Mouse (Mus musculus) kidney, adult 18-20 months (tissue): ENCODE data around the gene Pitpnc1.

Experiments used
- DNase-seq: peaks from one replicate; pipeline ENCODE4 v3.0.0; 2021

The Pitpnc1 gene

DNA sequence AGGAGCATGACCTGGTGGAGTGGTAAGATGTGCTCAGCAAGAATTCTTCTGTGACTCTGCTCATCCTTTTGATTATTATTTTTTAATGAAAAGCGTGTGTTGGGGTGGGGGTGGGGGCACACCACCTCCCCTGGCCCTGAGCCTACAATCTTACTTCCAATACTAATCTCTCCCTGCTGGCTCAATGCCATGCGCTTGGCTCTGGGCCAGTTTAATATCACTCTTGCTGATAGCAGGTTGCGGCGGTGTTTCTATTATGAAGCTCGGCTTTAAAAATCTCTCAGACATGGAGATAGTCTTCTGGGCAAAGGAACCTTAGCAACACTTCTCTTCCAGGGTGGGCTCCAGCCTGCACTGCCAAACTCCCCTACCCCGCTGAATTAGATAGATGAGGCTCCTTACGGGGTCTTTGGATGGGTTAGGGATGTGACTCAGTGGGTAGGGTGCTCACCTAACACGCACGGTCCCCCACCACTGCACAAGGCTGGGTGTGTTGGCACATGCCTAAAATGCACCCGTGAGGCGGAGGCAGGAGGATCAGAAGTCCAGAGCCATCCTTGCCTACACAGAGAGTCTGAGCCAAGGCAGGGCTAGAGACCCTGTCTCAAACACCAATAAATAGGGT lies 198.0 kb downstream of the Pitpnc1 start:
- peak; percentile 31 for DNase-seq

DNA sequence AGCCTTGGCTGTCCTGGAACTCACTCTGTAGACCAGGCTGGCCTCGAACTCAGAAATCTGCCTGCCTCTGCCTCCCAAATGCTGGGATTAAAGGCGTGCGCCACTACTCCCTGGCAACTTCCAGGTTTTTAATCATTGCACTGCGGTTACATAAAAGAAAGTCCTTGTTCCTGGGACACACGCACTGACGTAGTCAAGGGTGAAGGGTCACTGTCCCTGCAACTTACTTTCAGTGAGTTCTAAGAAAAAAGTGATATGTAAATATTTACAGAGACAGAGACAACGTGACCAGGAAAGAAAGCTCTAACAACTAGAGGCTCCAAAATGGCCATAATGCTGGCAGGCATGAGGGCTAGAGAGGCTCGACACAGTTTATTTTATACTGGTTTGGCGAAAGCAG lies 199.9 kb downstream of the Pitpnc1 start:
- DNase-seq: no peak

DNA sequence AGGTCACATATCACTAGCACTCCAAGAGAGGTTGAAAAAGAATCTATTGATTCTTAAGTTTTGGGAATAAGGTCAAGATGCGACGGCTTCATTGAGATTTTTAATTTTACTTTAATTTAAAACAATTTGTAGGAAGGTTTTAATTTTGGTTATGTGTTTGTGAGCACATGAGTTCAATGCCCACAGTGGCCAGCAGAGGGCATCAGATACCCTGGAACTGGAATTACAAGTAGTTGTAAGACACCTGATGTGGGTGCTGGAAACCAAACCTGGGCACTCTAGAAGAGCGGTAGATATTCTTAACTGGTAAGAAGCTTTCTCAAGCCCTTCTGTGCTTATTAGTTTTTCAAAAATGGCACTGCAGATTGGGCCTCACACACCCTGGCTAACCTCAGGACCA lies 203.0 kb downstream of the Pitpnc1 start:
- DNase-seq: no peak

DNA sequence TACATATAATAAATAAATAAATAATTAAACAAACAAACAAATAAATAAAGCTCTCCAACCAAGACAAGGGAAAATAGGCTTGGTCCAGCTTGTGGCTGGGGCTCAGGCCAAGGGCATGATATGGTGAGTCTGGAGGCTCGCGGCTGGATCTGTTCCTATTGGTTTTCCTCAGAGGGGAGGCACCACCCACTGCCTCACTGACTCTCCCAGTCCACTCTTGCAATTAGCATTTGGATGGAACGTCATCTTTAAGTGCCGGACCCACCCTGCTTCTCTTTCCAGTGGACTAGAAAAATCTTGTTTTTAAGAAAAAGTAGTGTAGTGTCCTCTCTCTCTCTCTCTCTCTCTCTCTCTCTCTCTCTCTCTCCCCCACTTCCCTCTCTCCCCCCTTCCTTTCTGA lies 204.6 kb downstream of the Pitpnc1 start:
- DNase-seq: no peak

DNA sequence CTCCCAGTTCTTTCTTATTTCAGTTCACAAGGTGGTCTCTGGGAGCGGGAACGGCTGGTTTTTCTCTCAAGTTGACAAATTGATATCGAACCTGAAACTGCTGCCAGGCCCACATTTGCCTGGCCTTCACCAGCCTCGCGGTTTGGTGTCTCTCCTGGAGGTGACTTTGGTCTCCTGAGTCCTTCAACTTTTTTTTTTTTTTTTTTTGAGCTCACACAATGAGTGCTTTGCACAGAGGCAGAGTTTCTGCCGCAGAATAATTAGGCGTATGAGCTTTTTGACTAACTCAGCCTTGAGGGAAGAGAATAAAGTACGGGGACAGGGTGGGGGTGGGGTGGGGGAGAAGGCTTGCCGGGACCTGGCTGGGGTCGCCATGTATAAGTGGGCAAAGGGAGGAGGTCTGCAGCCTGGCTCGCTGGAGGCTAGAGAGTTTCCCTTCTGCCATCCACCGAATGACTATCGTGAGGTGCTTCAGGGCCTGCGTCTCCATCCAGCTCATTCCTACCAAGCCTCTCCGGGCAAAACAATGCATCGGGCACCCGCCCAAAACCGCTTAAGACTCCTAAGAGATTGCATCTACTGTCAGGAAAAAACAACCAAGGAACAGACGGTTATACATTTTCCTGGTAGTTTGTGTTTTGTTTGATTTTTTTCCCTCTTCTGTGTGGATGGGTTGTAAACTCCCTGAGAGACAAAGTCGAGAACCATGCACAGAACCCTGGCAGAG lies 205.4 kb downstream of the Pitpnc1 start:
- DNase-seq: peak; percentile 23

DNA sequence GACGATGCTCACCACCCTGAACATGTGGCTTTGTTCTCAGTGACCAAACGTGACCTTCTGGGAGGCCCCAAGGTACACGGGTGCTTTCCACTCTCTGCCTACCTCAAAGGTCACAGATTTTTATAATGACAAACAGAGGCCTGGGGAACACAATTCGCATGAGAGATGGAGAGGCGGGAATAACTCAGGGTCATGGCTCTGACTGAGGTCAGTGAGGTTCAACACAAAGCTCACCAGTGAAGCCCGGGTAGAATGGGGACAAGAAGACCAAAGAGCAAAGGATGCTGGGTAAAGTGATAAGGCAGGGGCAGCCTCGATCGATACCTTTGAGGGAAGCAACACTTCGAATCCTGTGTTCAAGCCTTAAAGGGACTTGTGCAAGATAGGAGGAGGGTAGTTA lies 206.7 kb downstream of the Pitpnc1 start:
- DNase-seq: no peak

DNA sequence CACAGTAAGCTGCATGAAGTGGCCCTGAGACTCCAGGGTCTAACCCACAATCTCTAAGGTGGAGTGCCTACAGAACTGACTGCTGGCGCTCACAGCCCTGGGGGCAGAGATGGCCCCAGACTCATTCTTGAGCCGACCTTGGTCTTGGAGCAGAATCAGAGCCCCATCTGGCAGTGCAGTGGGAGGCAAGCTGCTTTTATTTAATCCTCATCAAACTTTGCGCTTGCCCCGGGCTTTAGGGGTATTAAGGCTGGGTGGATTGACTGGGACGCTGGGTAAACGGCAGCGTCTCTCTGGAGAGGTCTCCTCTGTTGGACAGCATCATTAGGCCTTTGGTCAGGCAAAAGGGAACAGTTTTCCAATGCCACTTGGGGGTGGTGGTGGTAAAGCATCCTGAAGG lies 211.1 kb downstream of the Pitpnc1 start:
- DNase-seq: no peak

DNA sequence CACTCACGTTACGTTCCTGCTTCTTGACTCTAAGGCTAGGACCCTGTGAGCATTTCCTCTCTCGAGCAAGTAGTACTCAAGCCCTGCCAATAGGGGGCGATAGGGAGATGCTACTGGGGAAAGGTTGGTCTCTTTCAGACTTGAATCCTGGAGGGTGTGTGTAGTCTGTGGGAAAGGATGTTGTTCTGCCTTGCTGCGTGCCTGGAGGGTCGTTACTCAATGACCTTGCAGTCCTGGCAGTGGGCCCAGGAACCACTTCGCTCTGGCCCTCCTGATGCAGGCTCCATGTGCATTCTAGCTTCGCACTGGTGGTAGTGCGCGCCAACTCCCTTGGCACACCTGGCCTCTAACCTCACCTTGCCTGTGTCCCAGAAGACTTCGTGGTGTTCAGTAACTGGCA lies 215.3 kb downstream of the Pitpnc1 start:
- DNase-seq: peak; percentile 77

DNA sequence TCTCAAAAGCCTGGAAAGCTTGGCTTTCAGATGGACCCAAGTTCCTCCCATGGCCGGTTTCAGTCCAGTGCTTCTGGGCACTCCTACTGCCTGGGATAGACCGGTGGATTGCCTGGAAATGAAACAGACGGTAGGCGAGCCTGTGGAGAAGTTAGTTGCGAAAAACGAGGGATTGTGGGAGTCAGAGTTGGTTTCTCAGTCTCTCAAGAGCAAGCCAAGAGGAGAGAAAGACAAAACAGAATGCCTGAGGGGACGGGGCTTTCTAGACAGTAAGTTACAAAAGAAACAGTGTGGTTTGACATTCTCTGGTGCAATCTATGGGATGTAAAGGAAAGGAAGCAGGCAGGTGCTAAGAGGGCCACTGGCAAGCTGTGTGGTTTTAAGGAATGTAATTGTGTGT lies 216.3 kb downstream of the Pitpnc1 start:
- DNase-seq: no peak

DNA sequence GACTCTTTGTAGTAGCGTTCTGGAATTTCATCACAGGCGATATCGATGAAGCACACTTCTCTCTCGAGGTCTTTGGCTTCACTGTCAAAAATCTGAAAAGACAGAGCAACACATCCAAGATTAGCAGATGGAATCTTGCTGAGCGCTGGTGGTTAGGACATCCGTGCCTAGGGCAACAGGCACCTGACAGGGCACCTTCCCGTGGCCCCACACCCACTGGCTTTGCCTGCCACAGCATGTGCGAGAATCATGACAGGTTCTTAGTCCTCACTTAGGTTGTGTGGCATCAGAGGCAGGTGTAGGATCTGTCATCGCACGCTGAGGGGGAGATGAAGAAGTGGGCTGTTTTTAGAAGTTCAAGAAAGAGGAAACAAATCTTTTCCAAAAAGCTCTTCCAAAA lies 218.5 kb downstream of the Pitpnc1 start:
- no peak for DNase-seq

DNA sequence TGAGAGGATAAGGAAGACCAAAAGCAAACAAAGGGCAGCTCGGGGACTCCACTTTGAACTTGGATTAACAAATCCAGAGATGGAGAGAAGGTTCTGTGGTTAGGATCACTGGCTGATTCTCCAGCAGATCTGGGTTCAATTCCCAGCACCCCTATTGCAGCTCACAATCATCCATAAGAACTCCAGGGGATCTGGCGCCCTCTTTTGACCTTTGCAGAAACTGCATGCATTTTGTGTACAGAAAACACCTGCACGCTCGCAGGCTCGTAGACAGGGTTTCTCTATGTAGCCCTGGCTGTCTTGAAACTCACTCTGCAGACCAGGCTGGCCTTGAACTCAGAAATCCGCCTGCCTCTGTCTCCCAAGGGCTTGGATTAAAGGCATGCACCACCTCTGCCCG lies 219.0 kb downstream of the Pitpnc1 start:
- DNase-seq: no peak

DNA sequence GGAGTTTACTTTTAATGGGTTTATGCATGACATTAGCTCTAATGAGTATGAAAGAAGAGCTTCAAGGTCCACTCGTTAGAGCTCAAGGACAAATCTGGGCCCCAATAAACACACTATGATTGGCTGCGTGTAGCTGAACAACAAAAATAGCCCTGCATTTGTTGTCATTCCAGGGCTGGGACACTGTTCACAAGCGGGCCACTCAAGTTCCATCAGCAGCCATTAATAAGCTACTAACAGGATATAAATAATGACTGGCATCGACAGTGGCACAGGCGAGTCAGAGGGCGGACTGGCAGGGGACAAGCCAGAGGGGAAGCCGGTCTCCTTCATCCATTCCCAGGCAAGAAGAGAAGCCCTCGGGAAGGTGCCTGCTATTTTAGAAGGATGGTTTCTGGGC lies 219.6 kb downstream of the Pitpnc1 start:
- no peak for DNase-seq

DNA sequence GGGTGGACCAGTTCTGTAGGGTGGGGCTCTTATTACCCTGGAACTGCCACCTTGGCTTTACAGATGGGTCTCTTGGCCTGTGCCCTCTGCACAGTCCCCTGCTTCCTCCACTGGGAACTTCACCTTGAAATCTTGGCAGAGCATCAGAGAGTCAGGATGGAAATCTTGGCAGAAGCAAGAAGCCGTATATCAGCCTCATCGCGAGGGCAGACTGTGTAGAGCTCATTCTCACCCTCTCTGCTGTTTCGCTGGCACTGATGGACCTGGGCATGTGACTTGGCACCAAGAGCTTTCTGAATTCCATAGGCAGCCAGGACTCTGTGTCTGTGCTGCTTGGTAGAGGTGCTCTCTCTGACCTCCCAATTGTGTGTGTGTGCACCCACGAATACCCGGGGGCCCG lies 221.7 kb downstream of the Pitpnc1 start:
- peak; percentile 75 for DNase-seq

DNA sequence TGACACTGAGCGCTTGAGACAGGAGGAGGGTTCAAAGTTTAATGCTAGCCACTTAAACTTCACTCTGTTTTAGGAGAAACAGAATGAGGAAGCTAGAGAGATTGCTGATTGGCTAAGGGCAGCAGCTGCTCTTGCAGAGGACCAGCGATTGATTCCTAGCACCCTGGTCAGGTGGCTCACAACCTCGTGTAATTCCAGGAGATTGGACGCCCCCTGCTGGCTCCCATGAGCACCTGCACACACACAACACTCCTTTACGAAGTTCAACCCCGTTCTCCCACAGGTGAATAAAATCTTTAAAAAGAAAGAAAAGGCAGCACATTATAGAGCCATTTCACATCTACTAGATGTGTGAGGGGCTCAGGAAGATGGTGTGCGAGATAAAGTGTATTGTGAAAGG lies 224.8 kb downstream of the Pitpnc1 start:
- no peak for DNase-seq

DNA sequence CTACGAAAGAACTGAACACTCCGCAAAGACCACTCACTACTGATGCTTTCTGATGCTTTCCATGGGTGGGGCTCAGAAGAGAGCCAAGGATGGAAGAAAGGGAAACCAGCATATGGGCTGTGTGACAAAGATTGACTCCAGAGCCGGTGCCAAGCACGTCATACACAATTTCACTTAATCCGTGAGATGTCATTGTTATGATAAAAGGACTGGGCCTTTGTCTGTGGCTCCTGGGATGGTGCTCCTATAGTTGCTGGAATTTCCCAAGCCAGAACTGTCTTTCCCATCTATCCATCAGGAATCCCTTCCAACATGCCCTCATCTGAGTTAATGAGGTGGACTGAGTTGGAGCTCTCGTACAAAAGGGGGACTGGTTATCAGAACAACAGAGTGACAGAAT lies 227.4 kb downstream of the Pitpnc1 start:
- DNase-seq: no peak

DNA sequence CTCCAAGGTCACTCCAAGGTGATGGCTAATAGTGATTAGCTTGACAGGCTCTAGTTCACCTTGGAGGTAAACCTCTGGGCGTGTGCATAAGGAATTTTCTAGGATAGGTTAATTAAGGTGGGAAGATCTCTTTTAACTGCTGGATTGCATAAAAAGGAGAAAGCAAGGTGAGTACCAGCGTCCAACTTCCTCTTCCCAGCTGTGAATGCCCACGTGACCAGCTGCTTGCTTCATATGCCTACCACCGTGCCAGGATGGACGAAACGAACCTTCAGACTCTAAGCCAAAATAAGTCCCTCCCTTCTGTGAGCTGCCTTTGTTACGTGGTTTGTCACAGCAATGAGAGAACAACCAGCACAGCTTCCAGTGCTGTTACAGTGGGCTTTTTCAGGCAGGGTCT lies 228.8 kb downstream of the Pitpnc1 start:
- no peak for DNase-seq

DNA sequence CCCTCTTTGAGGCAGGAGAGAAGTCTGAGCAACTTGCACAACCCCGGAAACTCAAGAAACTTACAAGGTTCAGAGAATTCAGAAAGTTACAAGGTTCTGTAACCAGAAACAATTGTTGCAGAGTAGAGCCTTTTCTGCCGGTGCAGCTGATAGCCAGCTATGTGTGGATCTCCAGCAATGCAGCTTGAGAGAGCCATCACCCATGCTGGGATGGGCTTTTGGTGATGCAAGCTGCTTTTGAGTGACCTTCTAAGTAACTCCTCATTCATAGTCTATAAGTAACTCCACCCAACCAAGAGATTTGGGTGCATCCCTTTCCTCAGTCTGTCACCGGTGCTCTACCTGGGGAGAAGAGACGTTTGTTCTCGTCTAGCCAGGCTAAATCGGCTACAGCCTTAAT lies 232.0 kb downstream of the Pitpnc1 start:
- no peak for DNase-seq

DNA sequence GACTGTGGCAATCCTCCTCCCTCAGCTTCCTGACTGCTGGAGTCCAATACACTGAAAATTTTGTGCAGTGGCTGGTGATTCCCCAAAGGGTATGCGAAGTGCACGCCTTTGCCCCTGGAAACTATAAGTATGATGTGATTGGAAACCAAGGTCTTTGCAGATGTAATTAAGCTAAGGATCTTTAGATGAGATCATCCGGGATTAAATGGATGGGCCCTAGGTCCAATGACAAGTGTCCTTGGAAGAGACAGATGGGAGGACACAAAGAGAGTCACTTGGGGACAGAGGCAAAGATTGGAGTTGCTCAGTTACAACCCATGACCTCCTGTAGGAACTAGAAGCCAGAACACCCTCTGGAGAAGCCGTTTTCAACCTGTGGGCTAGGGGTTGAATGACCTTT lies 233.0 kb downstream of the Pitpnc1 start:
- no peak for DNase-seq

DNA sequence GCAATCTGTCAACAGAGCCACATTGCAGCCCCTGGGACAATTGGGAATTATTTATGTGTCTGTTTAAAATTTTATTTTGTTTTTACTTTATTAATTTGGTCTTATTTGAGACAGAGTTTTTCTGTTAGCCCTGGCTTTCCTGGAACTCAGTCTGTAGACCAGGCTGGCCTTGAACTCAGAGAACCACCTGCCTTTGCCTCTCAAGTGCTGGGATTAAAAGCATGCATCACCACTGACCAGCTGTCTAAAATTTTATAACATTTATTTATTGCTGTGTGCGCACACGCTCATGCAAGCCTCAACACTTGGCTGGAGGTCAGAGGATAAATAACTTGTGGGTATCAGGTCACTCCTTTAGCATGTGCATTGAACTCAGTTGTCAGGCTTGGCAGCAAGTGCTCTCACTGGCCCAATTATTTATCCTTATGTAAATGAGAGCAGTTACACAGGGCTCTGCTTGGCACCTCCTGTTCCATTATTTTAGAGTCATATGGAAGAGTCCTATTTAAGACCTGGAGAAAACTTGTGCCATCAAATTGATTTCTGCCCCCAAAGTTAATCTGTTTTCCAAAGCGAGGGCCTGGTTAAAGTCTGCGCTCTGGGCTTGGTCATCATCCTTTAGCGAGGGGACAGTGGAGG lies 237.1 kb downstream of the Pitpnc1 start:
- DNase-seq: no peak

DNA sequence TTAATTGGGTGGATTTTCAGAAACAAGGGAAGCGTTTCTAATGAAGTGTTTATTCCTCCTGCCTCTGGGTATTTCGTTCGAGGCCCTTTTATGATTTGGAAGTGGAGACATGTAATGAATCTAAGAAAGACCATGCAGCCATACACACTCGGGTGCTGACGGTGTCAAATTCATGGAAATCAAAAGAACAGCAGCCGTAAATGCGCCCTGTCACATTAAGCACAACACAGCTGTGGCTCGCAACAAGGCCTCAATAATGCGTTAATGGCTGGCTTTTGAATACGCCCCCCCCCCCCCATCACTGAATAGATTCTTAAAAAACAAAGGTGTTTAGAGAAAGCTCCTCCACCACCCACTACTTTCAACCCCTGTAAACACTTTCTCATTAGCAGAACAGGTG lies 240.4 kb downstream of the Pitpnc1 start:
- no peak for DNase-seq

DNA sequence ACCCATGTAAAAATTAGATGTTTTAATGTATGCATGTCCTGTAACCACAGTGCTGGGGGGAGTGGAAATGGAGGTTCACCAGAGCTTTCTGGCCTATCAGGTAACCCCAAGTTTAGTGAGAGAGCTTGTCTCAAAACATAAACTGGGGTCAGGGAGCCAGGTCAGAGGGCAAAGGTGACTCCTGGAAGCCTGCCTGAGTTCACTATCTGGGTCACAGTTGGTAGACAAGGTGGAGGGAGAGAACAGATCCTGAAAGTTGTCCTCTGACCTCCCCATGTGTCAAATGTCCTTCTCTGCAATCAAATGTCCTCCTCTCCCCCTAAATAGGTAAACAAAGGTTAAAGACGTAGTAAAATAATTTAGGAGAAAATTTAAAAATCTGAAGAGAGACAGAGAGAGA lies 244.1 kb downstream of the Pitpnc1 start:
- no peak for DNase-seq

DNA sequence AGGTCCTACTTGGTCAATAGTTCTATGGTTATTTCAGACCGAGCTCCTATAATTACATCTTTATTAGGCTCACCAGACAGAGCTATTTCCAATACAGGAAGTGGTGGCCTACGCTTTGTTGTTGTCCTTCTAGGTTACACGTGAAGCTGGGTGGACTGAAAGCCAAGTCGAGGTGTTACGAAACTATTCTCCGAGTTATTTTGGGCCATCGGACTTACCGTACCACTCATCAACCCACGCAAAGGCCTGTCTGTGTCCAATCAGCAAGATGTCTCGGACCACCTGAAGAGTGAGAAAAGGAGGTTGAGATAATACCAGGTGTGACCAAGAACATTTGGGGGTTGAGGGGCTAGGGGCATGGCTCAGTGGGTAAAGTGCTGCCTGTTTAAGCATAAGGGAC lies 244.5 kb downstream of the Pitpnc1 start:
- no peak for DNase-seq

DNA sequence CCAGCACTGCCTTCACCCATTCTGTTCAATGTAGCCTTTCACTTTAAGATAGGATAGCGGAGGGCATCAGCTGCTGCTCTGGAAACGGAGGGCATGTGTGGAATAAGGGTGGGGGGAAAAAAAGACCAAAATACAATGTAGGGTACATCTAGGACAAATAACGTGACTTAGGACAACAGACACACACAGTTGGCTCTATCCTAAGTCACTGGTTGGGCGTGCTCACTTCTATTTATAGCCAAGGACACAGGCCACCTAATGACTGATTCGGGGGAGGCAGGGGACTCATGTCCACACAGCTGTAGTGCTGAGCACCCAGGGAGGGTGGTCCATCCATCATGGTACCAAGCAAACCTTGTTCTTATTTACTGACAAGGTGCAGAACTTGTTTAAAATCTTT lies 245.2 kb downstream of the Pitpnc1 start:
- no peak for DNase-seq

DNA sequence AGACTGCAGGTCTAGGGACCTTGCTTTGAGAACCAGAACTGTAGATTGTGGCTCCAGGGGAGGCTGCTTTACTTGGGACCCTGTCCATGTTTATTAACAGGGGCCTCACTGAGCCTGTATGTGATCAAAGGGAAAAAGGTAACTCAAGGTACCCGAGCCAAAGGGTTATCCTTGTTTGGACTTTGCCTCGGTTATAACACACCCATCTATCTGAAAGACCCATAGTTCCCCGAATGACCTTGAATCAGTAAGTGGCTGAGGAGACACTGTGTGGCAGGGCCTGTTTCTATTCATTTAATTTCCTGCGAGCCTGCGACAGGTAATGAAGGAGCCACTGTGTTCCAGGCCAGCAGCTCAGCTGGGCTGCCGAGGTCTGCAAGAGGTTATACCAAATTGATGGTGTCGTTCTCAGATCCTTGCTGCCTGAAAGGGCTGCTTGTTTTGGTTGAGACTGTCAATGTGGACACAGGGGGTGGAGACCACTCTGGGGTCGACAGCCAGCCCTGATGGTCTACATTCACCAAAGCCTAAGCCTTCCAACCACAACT lies 246.8 kb downstream of the Pitpnc1 start:
- DNase-seq: no peak
